Mouse (Mus musculus) olfactory bulb, adult 2 months (tissue): ENCODE results near the gene Tmigd1. TPM values are rescaled to one million over a fixed set of nuclear protein-coding genes. Genes with fewer than 3 reads are reported as not detected.

Experiments
- H3K27ac ChIP-seq: fragments of 200-500 bp; 2 replicates; pipeline ENCODE4 v1.5.1; 2012; ENCODE audit warnings: low read depth, low read length; ENCODE audit not compliant: insufficient read depth
- H3K4me1 ChIP-seq: fragments of 200-500 bp; 2 replicates; pipeline ENCODE4 v1.6.1; 2012; ENCODE audit warnings: low read length; ENCODE audit not compliant: control insufficient read depth, insufficient read depth
- H3K4me3 ChIP-seq: fragments of 200-500 bp; 2 replicates; pipeline ENCODE4 v1.5.1; 2012; ENCODE audit warnings: mild to moderate bottlenecking, low read depth, low read length, moderate library complexity; ENCODE audit not compliant: insufficient read depth
- CTCF ChIP-seq: fragments of 200-500 bp; IDR thresholded peaks from 2 replicates; pipeline ENCODE4 v1.5.1; 2012; ENCODE audit warnings: low read depth, mild to moderate bottlenecking, low read length, moderate library complexity; ENCODE audit not compliant: insufficient read depth
- POLR2A ChIP-seq: fragments of 200-500 bp; IDR thresholded peaks from 2 replicates; pipeline ENCODE4 v1.6.1; 2012; ENCODE audit warnings: mild to moderate bottlenecking, low read depth, low read length, moderate library complexity; ENCODE audit not compliant: insufficient read depth
- WGBS: fragments of 180-500 bp; shearing (Covaris S2); methylation state at CpG from one replicate; pipeline ENCODE4 v1.1.7; 2018; 5-methylcytosine and 5-hydroxymethylcytosine counted together
- polyA plus RNA-seq: library from polyadenylated mRNA; stranded (reverse); fragments of >200 nt; gene quantifications from 2 replicates; pipeline ENCODE4 v1.2.4, GENCODE M21; 2012; ENCODE audit warnings: low replicate concordance; ENCODE audit not compliant: missing spikeins, insufficient read depth, insufficient read length

The Tmigd1 gene
- not detected in 2 replicates for polyA plus RNA-seq

- WGBS, result 83% methylated on average over 7 of the region's 7 CpGs
- Histone ChIP-seq H3K4me1 (peaks cover 3% of the 10 kb centered on the region; the same call in 1 of the 2 replicates), H3K27ac (no peak within 1 kb of the TSS), H3K4me3 (no peak within 1 kb of the TSS)
- no peak for TF ChIP-seq POLR2A
- TF ChIP-seq CTCF, result no peak
These were observed at the start of gene Tmigd1 for GRCm38 (mm10) chr11:76901579-76902361. Gene Tmigd1, plus strand, starts transcription at chr11:76902159.

DNA sequence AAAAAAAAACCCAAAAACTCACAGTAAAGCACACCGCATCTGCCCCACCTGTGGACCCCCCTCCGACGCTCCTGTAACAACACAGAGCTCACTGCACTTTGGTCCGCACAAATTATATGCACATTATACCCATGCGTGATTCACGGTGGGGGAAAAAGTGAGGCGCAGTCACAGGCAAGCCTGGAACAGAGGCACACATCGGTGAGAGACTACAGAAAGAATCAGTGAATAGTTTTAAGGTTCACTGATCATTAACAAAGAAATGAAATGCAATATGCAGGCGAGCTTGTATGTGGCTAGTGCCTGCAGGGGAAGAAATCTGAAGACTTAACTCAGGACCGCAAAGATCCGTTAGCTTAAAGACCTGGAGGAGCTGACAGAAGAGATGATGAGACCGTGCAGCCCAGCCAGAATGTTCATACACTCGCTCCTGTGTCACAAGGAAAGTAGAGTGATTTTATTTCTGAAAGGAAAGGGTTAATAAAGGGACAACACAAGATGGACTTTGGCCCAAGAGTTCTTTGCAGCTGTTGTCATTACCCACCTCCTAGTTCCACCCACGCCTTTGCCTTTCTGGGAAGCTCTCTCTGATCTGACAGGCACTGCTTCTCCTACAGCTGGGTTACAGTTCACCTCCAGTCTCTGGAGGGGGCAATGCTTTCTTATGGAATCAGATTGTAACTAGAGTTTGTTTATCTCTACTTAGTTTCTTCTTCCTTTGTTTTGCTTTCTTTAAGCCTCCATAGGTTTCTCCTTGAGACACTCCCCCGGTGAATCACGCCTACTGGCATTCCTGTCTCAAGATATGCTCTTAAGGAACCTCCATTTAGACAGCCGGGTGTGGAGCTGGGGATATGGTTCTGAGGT lies 47.3 kb upstream of the Tmigd1 start:
- no peak for TF ChIP-seq POLR2A
- no peak for TF ChIP-seq CTCF
- Histone ChIP-seq H3K4me3 (no peak overlapping the region), H3K27ac (no peak overlapping the region), H3K4me1 (peaks cover 16% of the 10 kb centered on the region)
- WGBS, result 31% methylated on average over 17 of the region's 17 CpGs

GRCm38 (mm10) chr11:76856601-76857000 lies 45.4 kb upstream of the Tmigd1 start:
- WGBS, result 81% methylated on average over 2 of the region's 2 CpGs
- H3K4me1 ChIP-seq, result peaks cover 16% of the 10 kb centered on the region
- no peak for TF ChIP-seq POLR2A
- TF ChIP-seq CTCF, result no peak
- no peak overlapping the region for H3K4me3 ChIP-seq
- no peak overlapping the region for H3K27ac ChIP-seq

DNA sequence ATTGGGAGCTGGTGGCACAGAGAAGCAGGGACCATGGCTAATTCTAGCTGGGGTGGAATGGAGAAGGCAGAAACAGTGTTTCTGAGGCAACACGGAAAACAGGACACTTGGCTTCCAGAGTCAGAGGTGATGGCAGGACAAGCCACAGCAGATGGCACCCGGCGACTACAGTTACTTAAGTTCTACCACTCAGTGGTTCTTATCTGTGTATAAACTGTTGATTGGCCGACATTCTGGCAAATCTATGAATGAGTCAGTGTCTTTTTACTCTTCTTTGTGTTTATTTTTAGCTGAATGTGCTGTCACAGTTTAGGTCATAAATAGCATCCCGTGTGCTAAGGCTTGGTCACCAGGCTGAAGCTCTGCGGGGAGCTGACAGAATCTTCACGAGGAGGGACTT lies 44.8 kb upstream of the Tmigd1 start:
- TF ChIP-seq CTCF, result no peak
- no peak for TF ChIP-seq POLR2A
- H3K27ac ChIP-seq, result no peak overlapping the region
- 50% methylated on average over 7 of the region's 7 CpGs for WGBS
- H3K4me3 ChIP-seq, result no peak overlapping the region
- H3K4me1 ChIP-seq, result peaks cover 16% of the 10 kb centered on the region

DNA sequence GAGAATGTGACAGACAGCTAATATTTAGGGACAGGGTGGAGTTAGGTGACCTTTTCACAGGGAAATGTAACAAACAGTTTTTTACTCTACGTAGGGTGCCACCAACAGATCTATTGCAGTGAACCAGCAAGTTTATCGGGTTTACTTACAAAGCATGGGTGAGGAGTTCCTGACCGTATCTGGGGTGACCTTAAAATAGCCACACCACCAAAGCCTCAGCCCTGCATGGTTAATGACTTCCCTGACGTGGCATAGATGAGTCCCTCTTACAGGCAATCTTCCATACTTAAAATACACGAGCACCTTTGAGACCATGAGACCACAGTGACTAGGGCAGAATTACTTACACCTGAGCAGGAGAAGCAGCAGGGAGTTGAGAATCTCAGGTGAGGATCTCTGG lies 43.2 kb upstream of the Tmigd1 start:
- WGBS, result 54% methylated on average over 5 of the region's 5 CpGs
- Histone ChIP-seq H3K4me3 (no peak overlapping the region), H3K27ac (peak overlapping the region; percentile 28; the same call in 1 of the 2 replicates), H3K4me1 (peaks cover 16% of the 10 kb centered on the region)
- no peak for TF ChIP-seq CTCF
- TF ChIP-seq POLR2A, result no peak

GRCm38 (mm10) chr11:76859261-76859660 lies 42.7 kb upstream of the Tmigd1 start:
- 31% methylated on average over 5 of the region's 5 CpGs for WGBS

GRCm38 (mm10) chr11:76861185-76861584 lies 40.8 kb upstream of the Tmigd1 start:
- H3K4me3 ChIP-seq, result no peak overlapping the region
- no peak overlapping the region for H3K27ac ChIP-seq
- H3K4me1 ChIP-seq, result peaks cover 12% of the 10 kb centered on the region
- WGBS, result 82% methylated on average over 3 of the region's 3 CpGs
- TF ChIP-seq CTCF (no peak), POLR2A (no peak)

More at GRCm38 (mm10) chr11:76859261-76859660, 42.7 kb upstream of the Tmigd1 start:
- Histone ChIP-seq H3K4me3 (no peak overlapping the region), H3K4me1 (peaks cover 16% of the 10 kb centered on the region), H3K27ac (peak overlapping the region; percentile 28; the same call in 1 of the 2 replicates)
- no peak for TF ChIP-seq CTCF

DNA sequence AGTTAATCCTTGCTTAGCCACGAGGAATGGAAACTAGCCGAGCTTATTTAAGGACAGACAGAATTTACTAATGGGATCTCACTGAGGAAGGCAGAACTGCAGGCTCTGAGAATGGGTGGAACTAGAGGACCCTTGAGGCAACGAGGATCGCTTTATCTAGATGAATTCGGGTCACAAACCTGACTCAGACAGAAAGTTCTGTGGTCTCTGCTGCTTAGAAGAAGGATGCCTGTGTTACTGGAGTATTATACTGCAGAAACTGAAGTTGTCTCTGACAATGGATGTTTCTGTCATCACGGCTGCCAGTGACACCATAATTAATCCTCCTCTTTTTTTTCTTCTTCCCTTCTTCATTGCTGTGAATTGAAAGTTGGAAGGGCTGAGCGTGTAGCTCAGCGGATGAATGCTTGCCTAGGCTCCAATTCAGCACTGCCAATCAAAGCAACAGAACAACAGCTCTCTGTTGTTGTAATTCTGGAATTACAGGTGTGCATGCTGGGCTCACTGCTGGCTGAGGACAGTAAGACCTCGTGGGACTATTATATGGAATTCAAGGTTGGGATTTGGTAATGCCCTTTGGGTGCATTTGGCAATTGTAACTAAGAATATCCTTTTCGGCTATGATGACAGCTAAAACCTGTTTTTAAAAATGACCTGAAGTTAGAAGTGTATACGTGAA lies 29.3 kb upstream of the Tmigd1 start:
- TF ChIP-seq CTCF (no peak), POLR2A (no peak)
- Histone ChIP-seq H3K4me3 (no peak overlapping the region), H3K4me1 (no peaks in the 10 kb centered on the region), H3K27ac (no peak overlapping the region)
- 49% methylated on average over 11 of the region's 11 CpGs for WGBS
